Mouse (Mus musculus) hindbrain, embryonic 10.5 days (tissue): ENCODE results near the gene Vps72. TPM values are rescaled to one million over a fixed set of nuclear protein-coding genes. Genes with fewer than 3 reads are reported as not detected.

ENCODE experiments used
- DNase-seq: peaks from one replicate; pipeline ENCODE4 v3.0.0-alpha.2; 2017; ENCODE audit warnings: low spot score
- H3K27ac ChIP-seq: fragments of 300-500 bp; sonication (generic); 2 replicates; pipeline ENCODE4 v1.5.1; 2016; ENCODE audit warnings: mild to moderate bottlenecking, moderate library complexity
- H3K27me3 ChIP-seq: fragments of 300-500 bp; sonication (generic); 2 replicates; pipeline ENCODE4 v1.6.1; 2016; ENCODE audit warnings: mild to moderate bottlenecking; ENCODE audit not compliant: poor library complexity, insufficient read depth, severe bottlenecking
- H3K36me3 ChIP-seq: fragments of 300-500 bp; sonication (generic); 2 replicates; pipeline ENCODE4 v1.6.1; 2016; ENCODE audit warnings: mild to moderate bottlenecking, moderate library complexity
- H3K4me1 ChIP-seq: fragments of 300-500 bp; sonication (generic); replicated peaks from 2 replicates; pipeline ENCODE4 v1.6.1; 2016; ENCODE audit warnings: mild to moderate bottlenecking
- H3K4me3 ChIP-seq: fragments of 300-500 bp; sonication (generic); 2 replicates; pipeline ENCODE4 v1.5.1; 2016; ENCODE audit warnings: mild to moderate bottlenecking, moderate library complexity
- H3K9me3 ChIP-seq: fragments of 300-500 bp; sonication (generic); 2 replicates; pipeline ENCODE4 v1.6.1; 2016; ENCODE audit warnings: mild to moderate bottlenecking, moderate library complexity
- WGBS: fragments of 180-500 bp; shearing (Covaris S2); methylation state at CpG from one replicate; pipeline ENCODE4 v1.1.7; 2016; 5-methylcytosine and 5-hydroxymethylcytosine counted together
- polyA plus RNA-seq: library from polyadenylated mRNA; unstranded; fragments of >200 nt; fragmentation: Nextera tagmentation; extraction: Ambion mirVana; gene quantifications from 2 replicates; pipeline ENCODE4 v1.2.1, GENCODE M21; 2016

Gene Vps72
- polyA plus RNA-seq, 1 experiment from 2014 or later: 303 TPM

DNA sequence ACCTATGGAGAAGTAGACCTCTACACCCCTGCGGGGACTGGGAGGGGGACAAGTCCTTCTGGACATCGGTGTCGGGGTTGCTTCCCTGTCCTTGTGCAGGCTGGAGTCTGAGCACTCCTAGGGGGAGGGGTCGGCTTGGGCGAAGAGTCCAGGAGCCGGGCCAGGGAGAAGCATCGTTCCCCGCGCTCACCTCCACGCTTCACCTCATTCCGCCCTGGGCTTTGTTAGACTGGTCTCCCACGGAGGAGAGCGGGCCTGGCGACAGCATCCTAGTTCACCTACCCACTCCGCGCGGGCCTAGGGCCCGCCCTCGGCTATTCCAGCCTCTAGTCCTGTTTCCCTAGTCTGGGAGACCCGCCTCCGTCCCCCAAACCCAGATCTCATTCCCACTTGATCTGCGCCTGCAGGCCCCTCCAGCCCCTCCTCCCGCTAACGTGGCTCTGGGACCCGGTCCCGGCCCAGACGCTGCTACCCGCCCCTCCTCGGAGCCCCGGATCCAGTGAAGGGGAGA lies 50.3 kb downstream of the Vps72 start:
- WGBS: 1% methylated on average over 30 of the region's 30 CpGs
- Histone ChIP-seq H3K27me3 (peaks cover 42% of the 10 kb centered on the region), H3K27ac (peak overlapping the region; percentile 91), H3K36me3 (peaks cover 28% of the 10 kb centered on the region), H3K4me1 (peaks cover 44% of the 10 kb centered on the region), H3K9me3 (no peaks in the 10 kb centered on the region), H3K4me3 (peak overlapping the region; percentile 85)
- DNase-seq: peak; percentile 49

- Histone ChIP-seq H3K4me3 (peak overlapping the region; percentile 85), H3K36me3 (peaks cover 35% of the 10 kb centered on the region), H3K27ac (peak overlapping the region; percentile 91), H3K4me1 (peaks cover 44% of the 10 kb centered on the region), H3K9me3 (no peaks in the 10 kb centered on the region), H3K27me3 (peaks cover 42% of the 10 kb centered on the region)
- 4% methylated on average over 9 of the region's 9 CpGs for WGBS
- peak; percentile 16 for DNase-seq
These were observed 51.0 kb downstream of the Vps72 start for GRCm38 (mm10) chr3:95161618-95162344.

DNA sequence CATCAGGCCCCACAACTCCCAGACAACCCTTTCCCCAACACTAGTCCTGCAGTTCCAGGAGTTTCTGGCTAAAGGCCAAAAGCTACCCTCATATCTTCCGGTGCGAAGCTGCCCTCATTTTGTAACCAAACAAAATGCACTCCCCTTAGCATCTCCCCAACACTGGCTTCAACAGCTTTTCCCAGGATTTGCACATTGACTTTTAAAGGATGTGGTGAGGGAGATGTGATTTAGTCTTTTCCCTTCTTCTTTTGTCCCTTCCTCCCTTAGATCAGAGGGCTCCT lies 51.5 kb downstream of the Vps72 start:
- no peak for DNase-seq
- H3K4me3 ChIP-seq: peak overlapping the region; percentile 85
- H3K27me3 ChIP-seq: peaks cover 42% of the 10 kb centered on the region
- H3K27ac ChIP-seq: peak overlapping the region; percentile 91
- 53% methylated on average over 2 of the region's 2 CpGs for WGBS
- no peaks in the 10 kb centered on the region for H3K9me3 ChIP-seq
- peaks cover 40% of the 10 kb centered on the region for H3K36me3 ChIP-seq
- H3K4me1 ChIP-seq: peaks cover 44% of the 10 kb centered on the region

DNA sequence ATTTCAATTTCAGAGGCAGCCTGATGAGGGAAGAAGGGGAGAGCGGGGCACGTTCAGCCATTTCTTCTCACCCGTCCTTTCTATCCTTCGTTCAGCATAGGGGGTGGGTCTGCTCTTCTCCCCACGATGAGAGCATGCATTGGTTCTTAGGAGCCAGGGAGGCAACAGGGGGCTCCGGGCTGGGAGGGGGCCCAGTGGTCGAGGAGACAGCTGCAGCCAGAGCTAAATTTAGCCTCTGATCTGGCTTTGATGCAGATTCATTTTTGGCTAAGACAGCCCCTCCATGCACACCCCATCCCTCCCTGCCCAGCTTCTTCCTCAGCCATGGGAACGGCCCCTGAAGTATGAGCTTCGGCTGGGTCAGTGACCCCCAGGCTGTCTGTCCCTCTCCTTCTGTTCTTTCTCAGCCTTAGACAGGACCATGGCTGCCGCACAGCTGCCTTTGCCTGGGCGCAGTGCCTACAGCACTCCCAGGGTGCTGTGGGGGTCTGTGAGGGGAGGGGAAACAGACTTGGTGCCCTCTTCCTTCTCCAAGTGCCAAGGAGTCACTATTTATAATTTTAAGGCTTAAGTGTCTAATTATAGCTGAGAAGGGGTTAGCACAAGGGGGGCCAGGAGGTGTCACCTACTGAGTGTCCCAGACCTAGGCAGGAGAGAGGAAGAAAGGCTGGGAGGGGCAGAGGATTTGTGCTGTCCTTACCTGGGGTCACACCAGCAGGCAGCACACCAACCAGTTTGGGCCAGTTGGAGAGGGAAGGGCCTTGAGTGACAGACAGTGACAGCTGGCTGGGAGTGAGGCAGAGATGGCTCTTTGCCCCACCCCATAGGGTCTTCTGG lies 52.8 kb downstream of the Vps72 start:
- H3K27me3 ChIP-seq: peaks cover 42% of the 10 kb centered on the region
- no peak for DNase-seq
- peak overlapping the region; percentile 60 for H3K27ac ChIP-seq
- 58% methylated on average over 11 of the region's 11 CpGs for WGBS
- H3K36me3 ChIP-seq: peaks cover 54% of the 10 kb centered on the region
- H3K4me1 ChIP-seq: peaks cover 44% of the 10 kb centered on the region
- H3K4me3 ChIP-seq: peak overlapping the region; percentile 85
- no peaks in the 10 kb centered on the region for H3K9me3 ChIP-seq

GRCm38 (mm10) chr3:95164256-95164550 lies 53.4 kb downstream of the Vps72 start:
- Histone ChIP-seq H3K4me1 (peaks cover 44% of the 10 kb centered on the region), H3K9me3 (no peaks in the 10 kb centered on the region), H3K4me3 (peak overlapping the region; percentile 13; the same call in 1 of the 2 replicates), H3K27me3 (peaks cover 41% of the 10 kb centered on the region), H3K36me3 (peaks cover 59% of the 10 kb centered on the region), H3K27ac (peak overlapping the region; percentile 60; the same call in 1 of the 2 replicates)
- DNase-seq: no peak
- 74% methylated on average over 5 of the region's 5 CpGs for WGBS

DNA sequence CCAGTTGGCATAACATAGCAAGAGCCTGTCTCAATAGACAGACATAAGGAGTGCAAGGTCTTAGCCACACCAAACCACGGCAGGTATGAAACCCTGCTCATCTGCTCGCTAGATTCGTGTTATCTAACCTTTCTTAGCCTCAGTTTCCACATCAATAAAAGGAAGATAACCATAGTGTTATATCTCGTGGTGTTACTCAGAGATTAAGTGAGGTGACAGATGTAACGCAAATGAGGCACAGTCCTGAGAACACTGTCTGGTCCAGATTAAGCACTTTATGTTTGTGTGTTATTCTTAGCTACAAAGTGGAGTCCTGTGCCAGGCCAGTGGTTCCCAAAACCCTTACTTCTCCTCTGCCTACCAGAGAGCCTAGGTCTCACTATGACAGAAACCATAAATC lies 54.0 kb downstream of the Vps72 start:
- whole genome bisulfite sequencing: 86% methylated on average over 5 of the region's 5 CpGs
- Histone ChIP-seq H3K36me3 (peaks cover 66% of the 10 kb centered on the region), H3K4me3 (no peak overlapping the region), H3K9me3 (no peaks in the 10 kb centered on the region), H3K27me3 (peaks cover 42% of the 10 kb centered on the region), H3K4me1 (peaks cover 38% of the 10 kb centered on the region), H3K27ac (no peak overlapping the region)
- DNase-seq: no peak

- H3K4me1 ChIP-seq: peaks cover 21% of the 10 kb centered on the region
- no peak overlapping the region for H3K27ac ChIP-seq
- H3K4me3 ChIP-seq: no peak overlapping the region
- H3K27me3 ChIP-seq: peaks cover 66% of the 10 kb centered on the region
- H3K9me3 ChIP-seq: no peaks in the 10 kb centered on the region
- DNase-seq: no peak
- peaks cover 87% of the 10 kb centered on the region for H3K36me3 ChIP-seq
- 85% methylated on average over 10 of the region's 10 CpGs for WGBS
These were observed 59.2 kb downstream of the Vps72 start for GRCm38 (mm10) chr3:95169996-95170395.

GRCm38 (mm10) chr3:95171105-95171504 lies 60.3 kb downstream of the Vps72 start:
- peaks cover 21% of the 10 kb centered on the region for H3K4me1 ChIP-seq

More at GRCm38 (mm10) chr3:95171105-95171504, 60.3 kb downstream of the Vps72 start:
- no peak for DNase-seq
- Histone ChIP-seq H3K9me3 (no peaks in the 10 kb centered on the region), H3K4me3 (no peak overlapping the region), H3K27me3 (peaks cover 72% of the 10 kb centered on the region), H3K36me3 (peaks cover 76% of the 10 kb centered on the region), H3K27ac (no peak overlapping the region)
- WGBS: 86% methylated on average over 6 of the region's 6 CpGs

Other genes with a start within 250 kb of the Vps72 start
- gene Psmb4, start 224.1 kb upstream of the Vps72 start, polyA plus RNA-seq: 342 and 366 TPM in 2 replicates
- 5.1 and 7.4 TPM in 2 replicates for gene Selenbp1, start 178.0 kb upstream of the Vps72 start, polyA plus RNA-seq
- 5.7 TPM in 2 replicates for gene Rfx5, start 156.9 kb upstream of the Vps72 start, polyA plus RNA-seq
- gene Pi4kb, start 136.3 kb upstream of the Vps72 start, polyA plus RNA-seq: 20.6 and 22.3 TPM in 2 replicates
- gene Zfp687, start 95.6 kb upstream of the Vps72 start, polyA plus RNA-seq: 40.0 and 46.5 TPM in 2 replicates
- 330 and 353 TPM in 2 replicates for gene Psmd4, start 68.4 kb upstream of the Vps72 start, polyA plus RNA-seq
- 19.0 and 20.1 TPM in 2 replicates for gene Pip5k1a, start 4.1 kb upstream of the Vps72 start, polyA plus RNA-seq
- 0.95 and 1.3 TPM in 2 replicates for gene Tmod4, start 13.5 kb downstream of the Vps72 start, polyA plus RNA-seq
- gene Scnm1, start 23.0 kb downstream of the Vps72 start, polyA plus RNA-seq: 79.2 and 94.1 TPM in 2 replicates
- 13.4 and 17.2 TPM in 2 replicates for gene Lysmd1, start 23.1 kb downstream of the Vps72 start, polyA plus RNA-seq
- 2.1 and 2.9 TPM in 2 replicates for gene Tnfaip8l2, start 31.3 kb downstream of the Vps72 start, polyA plus RNA-seq
- 9.9 and 24.3 TPM in 2 replicates for gene Sema6c, start 49.4 kb downstream of the Vps72 start, polyA plus RNA-seq
- gene Gabpb2, start 106.9 kb downstream of the Vps72 start, polyA plus RNA-seq: 7.9 and 12.2 TPM in 2 replicates
- 99.6 and 111 TPM in 2 replicates for gene Cdc42se1, start 117.7 kb downstream of the Vps72 start, polyA plus RNA-seq
- gene Mllt11, start 121.1 kb downstream of the Vps72 start, polyA plus RNA-seq: 45.8 and 95.9 TPM in 2 replicates
- 0.17 and 0.22 TPM in 2 replicates for gene Gm128, start 130.6 kb downstream of the Vps72 start, polyA plus RNA-seq
- gene Bnipl, start 140.2 kb downstream of the Vps72 start, polyA plus RNA-seq: 0.60 and 0.63 TPM in 2 replicates
- gene Mindy1, start 170.3 kb downstream of the Vps72 start, polyA plus RNA-seq: 33.9 and 44.1 TPM in 2 replicates
- gene Prune1, start 171.1 kb downstream of the Vps72 start, polyA plus RNA-seq: 28.2 and 28.6 TPM in 2 replicates
- gene Anxa9, start 196.2 kb downstream of the Vps72 start, polyA plus RNA-seq: 2.0 and 2.1 TPM in 2 replicates
- 116 and 123 TPM in 2 replicates for gene Cers2, start 203.8 kb downstream of the Vps72 start, polyA plus RNA-seq
- 51.7 and 54.4 TPM in 2 replicates for gene Setdb1, start 246.2 kb downstream of the Vps72 start, polyA plus RNA-seq